Mouse (Mus musculus): ENCODE measurements at regions not wholly inside any gene's neighbourhood (a gene's known extent, or its start where the extent isn't known, plus 50 kb on each side); places are given as distances from the start of the nearest gene placed in this dataset.

DNA sequence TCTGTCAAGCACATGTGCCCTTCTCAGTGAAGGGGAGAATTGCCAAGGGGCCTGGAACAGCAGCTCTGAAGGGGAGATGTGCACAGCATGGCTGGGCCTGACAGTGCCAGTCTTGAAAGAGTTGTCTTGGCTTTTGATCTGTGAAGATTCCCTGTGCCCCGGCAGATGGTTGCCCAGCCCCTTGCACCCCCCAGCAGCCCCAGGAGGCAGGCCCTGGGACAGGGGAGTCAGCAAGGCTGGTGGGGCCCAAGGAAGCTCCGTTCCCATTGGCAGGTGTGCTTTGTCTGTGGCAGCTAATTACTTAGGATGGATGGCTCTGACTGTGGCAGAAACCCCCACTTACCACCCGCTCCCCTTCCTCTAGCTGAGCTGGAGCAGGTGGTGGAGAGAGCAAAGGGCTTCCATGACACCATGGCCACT lies 58.6 kb downstream of the Tspan17 start:
- no peak for ATAC-seq (replicated peaks)

DNA sequence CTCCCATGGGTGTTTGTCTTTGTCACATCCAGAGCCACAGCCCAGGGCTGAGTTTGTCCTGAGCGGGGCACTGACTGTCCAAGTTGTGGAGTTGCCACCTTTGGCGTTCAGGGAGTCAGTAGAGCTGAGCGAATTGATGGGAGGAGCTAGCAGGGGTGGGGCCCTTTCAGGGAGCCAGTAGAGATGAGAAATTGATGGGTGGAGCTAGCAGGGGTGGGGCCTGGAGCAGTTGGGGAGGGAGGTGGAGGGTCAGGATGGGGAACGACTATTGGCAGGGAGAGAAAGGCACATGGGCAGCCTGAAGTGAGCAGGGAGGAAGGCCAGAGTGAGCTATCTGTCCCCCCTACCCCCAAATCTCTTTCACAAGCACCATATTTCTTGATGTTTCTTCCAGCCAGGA lies 62.0 kb downstream of the Tspan17 start:
- H3K27ac ChIP-seq (replicated peaks), result no peak overlapping the region
- H3K4me1 ChIP-seq, result peaks cover 17% of the 10 kb centered on the region
- H3K4me2 ChIP-seq (replicated peaks), result no peak overlapping the region
- no peaks in the 10 kb centered on the region for H3K9me3 ChIP-seq
- no peaks in the 10 kb centered on the region for H3K27me3 ChIP-seq
- 69% methylated on average over 4 of the region's 4 CpGs for whole genome bisulfite sequencing
- no peak overlapping the region for H3K9ac ChIP-seq (replicated peaks)
- no peaks in the 10 kb centered on the region for H3K36me3 ChIP-seq
- H3K4me3 ChIP-seq, result no peak overlapping the region
- no peak for ATAC-seq (replicated peaks)

More for the DNA sequence above, 58.6 kb downstream of the Tspan17 start:
- Histone ChIP-seq H3K4me1 (peaks cover 4% of the 10 kb centered on the region; the same call in 1 of the 2 replicates), H3K4me2 (replicated peaks) (no peak overlapping the region), H3K4me3 (no peak overlapping the region), H3K9ac (replicated peaks) (no peak overlapping the region), H3K27ac (replicated peaks) (no peak overlapping the region), H3K36me3 (no peaks in the 10 kb centered on the region), H3K27me3 (no peaks in the 10 kb centered on the region), H3K9me3 (no peaks in the 10 kb centered on the region)
- WGBS, result 41% methylated on average over 3 of the region's 3 CpGs

GRCm38 (mm10) chr13:54855333-54856238 lies 66.4 kb downstream of the Tspan17 start:
- H3K36me3 ChIP-seq, result no peaks in the 10 kb centered on the region
- H3K9me3 ChIP-seq, result no peaks in the 10 kb centered on the region
- no peaks in the 10 kb centered on the region for H3K27me3 ChIP-seq
- ATAC-seq (replicated peaks), result peak; percentile 53; the same call in 1 of the 2 replicates
- WGBS, result 29% methylated on average over 14 of the region's 14 CpGs
- H3K9ac ChIP-seq (replicated peaks), result no peak overlapping the region
- H3K4me2 ChIP-seq (replicated peaks), result no peak overlapping the region
- no peak overlapping the region for H3K4me3 ChIP-seq
- peaks cover 20% of the 10 kb centered on the region for H3K4me1 ChIP-seq
- H3K27ac ChIP-seq (replicated peaks), result peak overlapping the region; percentile 41; the same call in 1 of the 2 replicates

DNA sequence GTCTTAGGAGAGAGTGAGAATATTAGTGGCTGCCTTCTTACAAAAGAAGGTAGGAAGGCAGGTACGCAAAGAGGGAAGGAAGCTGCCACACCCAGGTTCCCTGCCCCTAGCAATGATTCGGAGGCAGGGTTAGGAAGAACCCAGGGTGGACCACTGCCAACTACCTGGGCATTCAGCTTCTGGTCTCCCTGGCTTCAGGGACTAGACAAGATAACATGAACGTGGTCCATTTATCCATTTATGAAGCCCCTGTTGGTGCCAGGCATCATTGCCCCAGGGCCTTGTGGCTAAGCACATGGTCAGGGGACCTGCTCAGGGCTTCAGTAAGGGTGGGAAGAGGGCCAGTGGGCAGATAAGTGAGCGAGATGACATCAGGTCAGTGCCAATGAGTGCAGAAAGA lies 73.8 kb downstream of the Tspan17 start:
- Histone ChIP-seq H3K4me3 (no peak overlapping the region), H3K9me3 (no peaks in the 10 kb centered on the region), H3K27me3 (no peaks in the 10 kb centered on the region), H3K9ac (replicated peaks) (no peak overlapping the region), H3K36me3 (no peaks in the 10 kb centered on the region), H3K27ac (replicated peaks) (no peak overlapping the region), H3K4me2 (replicated peaks) (no peak overlapping the region), H3K4me1 (peaks cover 8% of the 10 kb centered on the region; the same call in 1 of the 2 replicates)
- 89% methylated on average over 4 of the region's 4 CpGs for WGBS
- no peak for ATAC-seq (replicated peaks)

- ATAC-seq (replicated peaks), result peak; percentile 73
- 30% methylated on average over 10 of the region's 10 CpGs for WGBS
- H3K4me1 ChIP-seq, result peaks cover 6% of the 10 kb centered on the region; the same call in 1 of the 2 replicates
- H3K9ac ChIP-seq (replicated peaks), result no peak overlapping the region
- H3K27me3 ChIP-seq, result no peaks in the 10 kb centered on the region
- H3K9me3 ChIP-seq, result no peaks in the 10 kb centered on the region
- no peak overlapping the region for H3K4me2 ChIP-seq (replicated peaks)
- H3K36me3 ChIP-seq, result no peaks in the 10 kb centered on the region
- H3K27ac ChIP-seq (replicated peaks), result peak overlapping the region; percentile 42; the same call in 1 of the 2 replicates
- H3K4me3 ChIP-seq, result no peak overlapping the region
These were observed 74.9 kb downstream of the Tspan17 start for GRCm38 (mm10) chr13:54864048-54864447.

GRCm38 (mm10) chr13:54872004-54872403 lies 77.2 kb upstream of the Unc5a start:
- no peak overlapping the region for H3K4me2 ChIP-seq (replicated peaks)
- H3K9ac ChIP-seq (replicated peaks), result no peak overlapping the region
- no peaks in the 10 kb centered on the region for H3K36me3 ChIP-seq
- ATAC-seq (replicated peaks), result no peak
- no peak overlapping the region for H3K4me3 ChIP-seq
- no peaks in the 10 kb centered on the region for H3K27me3 ChIP-seq
- no peak overlapping the region for H3K27ac ChIP-seq (replicated peaks)
- 49% methylated on average over 12 of the region's 12 CpGs for WGBS
- H3K4me1 ChIP-seq, result peaks cover 24% of the 10 kb centered on the region
- H3K9me3 ChIP-seq, result no peaks in the 10 kb centered on the region

DNA sequence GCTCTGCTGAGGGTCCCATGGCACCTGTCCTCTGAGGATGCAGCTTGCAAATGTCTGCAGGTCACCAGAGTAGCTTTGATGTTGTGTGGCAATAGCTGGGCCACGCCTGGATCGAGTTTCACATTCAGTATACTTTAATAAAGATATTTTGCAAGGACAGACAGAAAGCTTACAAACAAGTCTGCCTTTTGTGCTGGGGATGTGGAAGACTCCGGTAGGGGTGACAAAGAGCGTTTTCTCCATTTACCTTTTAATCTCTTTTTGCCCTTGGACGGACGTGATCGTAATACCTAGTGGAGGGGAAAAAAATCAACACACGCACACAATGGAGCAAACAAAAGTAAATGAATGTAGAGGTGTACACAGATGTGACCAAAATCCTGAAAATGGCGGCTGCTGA lies 75.3 kb upstream of the Unc5a start:
- H3K9ac ChIP-seq (replicated peaks), result peak overlapping the region; percentile 53; the same call in 1 of the 2 replicates
- H3K4me1 ChIP-seq, result peaks cover 24% of the 10 kb centered on the region
- ATAC-seq (replicated peaks), result no peak
- WGBS, result 45% methylated on average over 9 of the region's 9 CpGs
- H3K36me3 ChIP-seq, result no peaks in the 10 kb centered on the region
- H3K27me3 ChIP-seq, result no peaks in the 10 kb centered on the region
- H3K9me3 ChIP-seq, result no peaks in the 10 kb centered on the region
- peak overlapping the region; percentile 57 for H3K4me2 ChIP-seq (replicated peaks)
- peak overlapping the region; percentile 27; the same call in 1 of the 2 replicates for H3K4me3 ChIP-seq
- H3K27ac ChIP-seq (replicated peaks), result peak overlapping the region; percentile 78

DNA sequence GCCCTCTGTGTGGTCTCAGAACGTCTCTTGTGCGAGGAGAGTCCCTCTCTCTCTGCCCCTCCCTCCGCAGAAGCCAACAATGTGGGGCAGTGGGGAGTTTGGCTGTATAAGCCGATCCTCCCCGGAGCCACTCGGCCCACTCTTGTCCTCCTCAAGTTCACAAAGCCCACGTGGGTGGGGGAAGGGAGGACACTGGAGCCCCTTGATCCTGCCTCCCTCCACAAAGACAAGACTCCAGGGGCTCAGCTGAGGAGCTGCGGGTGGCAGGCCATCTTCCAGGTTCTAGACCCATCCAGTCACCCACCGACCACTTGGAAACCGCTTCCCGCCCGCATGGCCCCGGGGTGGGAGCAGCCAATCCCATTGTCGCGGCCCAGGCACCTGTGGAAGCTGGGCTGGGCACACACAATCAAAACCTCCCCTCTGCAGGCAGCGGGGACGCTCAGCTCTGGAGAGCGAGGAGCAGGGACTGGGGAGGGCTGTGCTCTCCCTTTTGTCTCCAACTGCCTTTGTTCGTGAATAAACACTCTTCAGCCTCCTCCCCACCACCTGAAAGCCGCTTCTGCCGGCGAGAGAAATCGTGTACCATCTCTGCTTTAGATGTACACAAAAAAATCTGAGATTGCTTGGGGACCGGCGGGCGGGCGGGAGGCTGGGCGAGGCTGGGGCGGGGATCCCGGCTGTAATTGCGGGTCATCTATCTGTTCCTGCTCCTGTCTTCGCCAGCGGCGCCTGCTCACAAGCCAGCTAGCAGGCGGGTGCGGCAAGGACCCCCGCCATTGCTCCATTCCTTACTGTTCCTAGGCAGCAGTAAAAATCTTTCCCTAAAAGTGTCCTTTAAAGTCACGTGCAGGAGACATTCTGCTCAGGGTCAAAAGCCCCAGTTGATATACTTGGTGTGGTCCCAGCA lies 74.7 kb upstream of the Unc5a start:
- WGBS, result under 1% methylated on average over 38 of the region's 38 CpGs
- Histone ChIP-seq H3K4me1 (peaks cover 31% of the 10 kb centered on the region), H3K9ac (replicated peaks) (peak overlapping the region; percentile 53), H3K27me3 (no peaks in the 10 kb centered on the region), H3K4me3 (peak overlapping the region; percentile 27), H3K27ac (replicated peaks) (peak overlapping the region; percentile 78), H3K9me3 (no peaks in the 10 kb centered on the region), H3K4me2 (replicated peaks) (peak overlapping the region; percentile 57), H3K36me3 (no peaks in the 10 kb centered on the region)
- peak; percentile 81 for ATAC-seq (replicated peaks)

- H3K4me3 ChIP-seq, result no peak overlapping the region
- no peak for ATAC-seq (replicated peaks)
- no peak overlapping the region for H3K27ac ChIP-seq (replicated peaks)
- no peak overlapping the region for H3K4me2 ChIP-seq (replicated peaks)
- H3K36me3 ChIP-seq, result no peaks in the 10 kb centered on the region
- H3K9ac ChIP-seq (replicated peaks), result no peak overlapping the region
- no peaks in the 10 kb centered on the region for H3K27me3 ChIP-seq
- no peaks in the 10 kb centered on the region for H3K9me3 ChIP-seq
- peaks cover 47% of the 10 kb centered on the region for H3K4me1 ChIP-seq
- WGBS, result 37% methylated on average over 8 of the region's 8 CpGs
These were observed 72.7 kb upstream of the Unc5a start for GRCm38 (mm10) chr13:54876556-54876955.

DNA sequence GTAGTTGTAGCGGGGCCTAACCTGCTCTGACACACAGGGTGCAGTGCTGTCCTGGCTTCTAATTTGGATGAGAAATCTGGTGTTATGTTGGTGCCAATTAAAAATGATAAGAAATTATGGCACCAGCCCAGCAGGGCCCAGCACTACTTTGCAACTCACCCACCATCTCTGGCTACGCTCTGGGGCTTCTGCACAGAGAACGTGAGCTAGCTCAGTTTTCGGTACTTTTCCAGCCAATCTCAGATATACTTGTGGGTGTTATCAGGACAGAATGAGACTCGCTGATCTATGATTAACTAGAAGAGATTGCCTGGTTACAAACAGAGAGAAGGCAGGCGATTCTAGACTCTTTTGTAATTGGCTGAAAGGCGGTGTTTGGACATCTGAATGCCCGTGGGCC lies 71.6 kb upstream of the Unc5a start:
- no peaks in the 10 kb centered on the region for H3K9me3 ChIP-seq
- ATAC-seq (replicated peaks), result no peak
- H3K4me2 ChIP-seq (replicated peaks), result no peak overlapping the region
- no peaks in the 10 kb centered on the region for H3K36me3 ChIP-seq
- no peak overlapping the region for H3K4me3 ChIP-seq
- peaks cover 42% of the 10 kb centered on the region for H3K4me1 ChIP-seq
- no peaks in the 10 kb centered on the region for H3K27me3 ChIP-seq
- H3K9ac ChIP-seq (replicated peaks), result no peak overlapping the region
- 68% methylated on average over 8 of the region's 8 CpGs for WGBS
- H3K27ac ChIP-seq (replicated peaks), result no peak overlapping the region

DNA sequence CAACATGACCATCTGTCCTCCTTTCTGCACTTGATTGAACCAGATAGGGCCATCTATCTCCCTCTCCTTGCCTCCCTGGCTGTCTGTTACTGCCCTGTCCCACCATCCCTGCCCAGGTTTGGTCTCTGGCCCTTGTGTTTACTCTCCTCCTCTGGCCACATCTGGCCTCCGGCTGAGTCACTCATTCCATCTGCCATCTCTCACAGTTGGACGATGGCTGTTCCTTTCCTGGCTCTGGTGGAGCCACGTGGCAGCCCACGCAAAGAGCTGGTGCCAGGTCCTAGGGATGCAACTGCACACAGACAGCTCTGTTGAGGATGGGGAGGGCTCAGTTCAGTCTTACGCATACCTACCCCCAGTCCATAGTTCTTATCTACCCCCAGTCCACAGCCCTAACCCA lies 69.9 kb upstream of the Unc5a start:
- H3K4me3 ChIP-seq, result no peak overlapping the region
- 67% methylated on average over 5 of the region's 5 CpGs for WGBS
- ATAC-seq (replicated peaks), result no peak

GRCm38 (mm10) chr13:54880204-54880603 lies 69.0 kb upstream of the Unc5a start:
- peak; percentile 79 for ATAC-seq (replicated peaks)
- no peak overlapping the region for H3K4me2 ChIP-seq (replicated peaks)
- no peaks in the 10 kb centered on the region for H3K27me3 ChIP-seq
- WGBS, result 17% methylated on average over 2 of the region's 2 CpGs
- H3K9me3 ChIP-seq, result no peaks in the 10 kb centered on the region
- no peaks in the 10 kb centered on the region for H3K36me3 ChIP-seq
- peaks cover 46% of the 10 kb centered on the region for H3K4me1 ChIP-seq
- no peak overlapping the region for H3K4me3 ChIP-seq
- no peak overlapping the region for H3K9ac ChIP-seq (replicated peaks)
- H3K27ac ChIP-seq (replicated peaks), result peak overlapping the region; percentile 44

More for the DNA sequence above, 69.9 kb upstream of the Unc5a start:
- no peak overlapping the region for H3K9ac ChIP-seq (replicated peaks)
- H3K4me1 ChIP-seq, result peaks cover 46% of the 10 kb centered on the region
- no peaks in the 10 kb centered on the region for H3K36me3 ChIP-seq
- H3K4me2 ChIP-seq (replicated peaks), result no peak overlapping the region
- no peaks in the 10 kb centered on the region for H3K27me3 ChIP-seq
- no peaks in the 10 kb centered on the region for H3K9me3 ChIP-seq
- H3K27ac ChIP-seq (replicated peaks), result no peak overlapping the region
